Mouse (Mus musculus) megakaryocyte-erythroid progenitor cell, adult 5 weeks (primary cell): ENCODE results near the gene Slc26a11. TPM values are rescaled to one million over a fixed set of nuclear protein-coding genes. Genes with fewer than 3 reads are reported as not detected.

Experiments
- polyA plus RNA-seq: library from polyadenylated mRNA; stranded (reverse); fragments of >175 nt; gene quantifications from 2 replicates; pipeline ENCODE4 v1.2.3, GENCODE M21; 2012

Slc26a11 gene
- polyA plus RNA-seq, result 2.2 and 2.8 TPM in 2 replicates

GRCm38 (mm10) chr11:119355443-119356385 lies at the start of gene Slc26a11, which contains the start of gene Sgsh:
Gene Slc26a11, plus strand, starts transcription at chr11:119355557.
Gene Sgsh, minus strand, starts transcription at chr11:119355536.

GRCm38 (mm10) chr11:119307658-119307867 lies 47.8 kb upstream of the Slc26a11 start, which contains the start of gene Card14:
Gene Card14, plus strand, starts transcription at chr11:119307768.

GRCm38 (mm10) chr11:119392800-119393482 lies 37.6 kb downstream of the Slc26a11 start, which contains the start of gene Rnf213:
Gene Rnf213, plus strand, starts transcription at chr11:119393100.

Other genes starting within 250 kb of the Slc26a11 start
- gene Tbc1d16, start 127.1 kb upstream of the Slc26a11 start, polyA plus RNA-seq, result 4.4 and 6.0 TPM in 2 replicates
- gene Ccdc40, start 127.0 kb upstream of the Slc26a11 start, polyA plus RNA-seq, result 7.7 and 10.5 TPM in 2 replicates
- 139 and 145 TPM in 2 replicates for gene Gaa, start 87.7 kb upstream of the Slc26a11 start, polyA plus RNA-seq
- 229 and 275 TPM in 2 replicates for gene Eif4a3, start 55.5 kb upstream of the Slc26a11 start, polyA plus RNA-seq
- not detected in 2 replicates for gene Card14, start 47.8 kb upstream of the Slc26a11 start, polyA plus RNA-seq
- gene Sgsh, start within 50 bp of the Slc26a11 start, polyA plus RNA-seq, result 7.8 and 13.6 TPM in 2 replicates
- gene Rnf213, start 37.5 kb downstream of the Slc26a11 start, polyA plus RNA-seq, result 4.4 and 5.8 TPM in 2 replicates
- 15.2 and 15.3 TPM in 2 replicates for gene Endov, start 135.8 kb downstream of the Slc26a11 start, polyA plus RNA-seq
- 0.04 and 0.14 TPM in 2 replicates for gene Nptx1, start 192.2 kb downstream of the Slc26a11 start, polyA plus RNA-seq
- 37.0 and 40.7 TPM in 2 replicates for gene Rptor, start 247.3 kb downstream of the Slc26a11 start, polyA plus RNA-seq